Mouse (Mus musculus): ENCODE results near the gene Os9.

Gene Os9

GRCm38 (mm10) chr10:127118470-127118869 is 2.5 kb downstream of the Os9 start:
- no peak for DNase-seq (ENCODE audit: low read depth, low spot score)

- DNase-seq (ENCODE audit: low read depth, low spot score), result peak; percentile 63
Measured at GRCm38 (mm10) chr10:127115068-127115467, 5.9 kb downstream of the Os9 start.

DNA sequence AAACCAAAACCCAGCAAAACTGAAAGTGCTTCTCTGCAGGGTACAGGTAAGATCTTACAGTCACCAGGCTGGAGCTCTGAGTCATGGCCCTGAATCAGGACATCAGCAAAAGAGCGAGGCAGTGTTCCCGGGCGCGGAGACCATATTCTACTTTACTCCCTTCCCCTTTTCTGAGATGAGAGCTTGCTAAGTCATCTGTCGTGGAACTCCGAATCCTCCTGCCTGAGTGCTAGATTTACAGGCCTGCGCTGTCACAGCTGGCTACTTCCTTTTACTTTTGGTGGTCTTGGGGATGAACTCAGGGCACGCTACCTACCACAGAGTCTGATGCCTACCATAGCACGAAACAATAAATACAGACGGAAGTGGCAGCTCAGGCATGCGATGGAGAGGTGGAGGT is 6.5 kb downstream of the Os9 start:
- DNase-seq (ENCODE audit: low read depth, low spot score), result no peak

- DNase-seq (ENCODE audit: low read depth, low spot score), result no peak
Measured at GRCm38 (mm10) chr10:127111001-127111887, 9.7 kb downstream of the Os9 start.

- no peak for DNase-seq (ENCODE audit: low read depth, low spot score)
Measured at GRCm38 (mm10) chr10:127108262-127108583, 12.7 kb downstream of the Os9 start.

GRCm38 (mm10) chr10:127107563-127108261 is 13.2 kb downstream of the Os9 start:
- peak; percentile 73 for DNase-seq (ENCODE audit: low read depth, low spot score)

DNA sequence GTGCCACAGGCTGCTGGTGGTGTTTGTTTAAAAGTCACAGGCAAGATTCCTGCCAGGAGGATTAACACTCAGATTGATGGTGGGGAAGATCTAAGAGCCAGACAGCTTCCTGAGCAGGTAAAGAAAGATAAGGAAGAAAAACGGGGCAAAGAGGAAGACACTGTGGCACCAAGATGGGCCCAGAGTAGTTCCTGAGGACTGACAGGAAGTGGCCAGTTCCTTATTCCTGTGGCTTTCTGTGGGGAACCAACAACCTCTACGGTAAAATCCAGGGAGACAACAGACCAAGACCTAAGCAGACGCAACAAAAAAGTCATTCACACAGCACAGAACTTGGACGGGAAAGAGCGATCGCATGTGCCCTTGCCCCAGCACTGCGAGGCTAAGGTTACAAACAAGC is 17.3 kb downstream of the Os9 start:
- no peak for DNase-seq (ENCODE audit: low read depth, low spot score)

GRCm38 (mm10) chr10:127101151-127101550 is 19.8 kb downstream of the Os9 start:
- DNase-seq (ENCODE audit: low read depth, low spot score), result no peak

GRCm38 (mm10) chr10:127100414-127100813 is 20.5 kb downstream of the Os9 start:
- DNase-seq (ENCODE audit: low read depth, low spot score), result no peak

DNA sequence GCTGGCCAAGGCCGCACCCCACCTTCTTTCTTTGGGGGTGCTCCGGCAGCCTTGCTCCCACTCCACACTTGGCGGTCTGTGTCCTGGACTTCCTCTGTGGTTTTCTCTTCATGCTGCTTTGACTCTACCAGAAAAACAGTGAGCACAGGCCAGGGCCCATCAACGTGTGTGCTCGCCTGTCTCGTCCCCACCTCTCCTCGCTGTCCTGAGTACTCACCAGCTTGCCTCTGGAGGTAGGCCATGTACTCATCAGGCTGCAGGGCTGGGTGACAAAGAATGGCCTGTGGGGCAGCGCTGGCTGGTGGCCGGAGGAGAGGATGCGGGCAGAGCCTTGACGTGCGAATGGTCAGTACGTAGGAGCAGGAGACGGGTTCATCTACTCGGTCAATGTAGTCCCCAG is 21.1 kb downstream of the Os9 start:
- DNase-seq (ENCODE audit: low read depth, low spot score), result no peak

GRCm38 (mm10) chr10:127099191-127099590 is 21.7 kb downstream of the Os9 start:
- no peak for DNase-seq (ENCODE audit: low read depth, low spot score)

GRCm38 (mm10) chr10:127098514-127098913 is 22.4 kb downstream of the Os9 start:
- DNase-seq (ENCODE audit: low read depth, low spot score), result no peak

GRCm38 (mm10) chr10:127094382-127094802 is 26.5 kb downstream of the Os9 start:
- no peak for DNase-seq (ENCODE audit: low read depth, low spot score)

GRCm38 (mm10) chr10:127092742-127093141 is 28.2 kb downstream of the Os9 start:
- DNase-seq (ENCODE audit: low read depth, low spot score), result no peak

DNA sequence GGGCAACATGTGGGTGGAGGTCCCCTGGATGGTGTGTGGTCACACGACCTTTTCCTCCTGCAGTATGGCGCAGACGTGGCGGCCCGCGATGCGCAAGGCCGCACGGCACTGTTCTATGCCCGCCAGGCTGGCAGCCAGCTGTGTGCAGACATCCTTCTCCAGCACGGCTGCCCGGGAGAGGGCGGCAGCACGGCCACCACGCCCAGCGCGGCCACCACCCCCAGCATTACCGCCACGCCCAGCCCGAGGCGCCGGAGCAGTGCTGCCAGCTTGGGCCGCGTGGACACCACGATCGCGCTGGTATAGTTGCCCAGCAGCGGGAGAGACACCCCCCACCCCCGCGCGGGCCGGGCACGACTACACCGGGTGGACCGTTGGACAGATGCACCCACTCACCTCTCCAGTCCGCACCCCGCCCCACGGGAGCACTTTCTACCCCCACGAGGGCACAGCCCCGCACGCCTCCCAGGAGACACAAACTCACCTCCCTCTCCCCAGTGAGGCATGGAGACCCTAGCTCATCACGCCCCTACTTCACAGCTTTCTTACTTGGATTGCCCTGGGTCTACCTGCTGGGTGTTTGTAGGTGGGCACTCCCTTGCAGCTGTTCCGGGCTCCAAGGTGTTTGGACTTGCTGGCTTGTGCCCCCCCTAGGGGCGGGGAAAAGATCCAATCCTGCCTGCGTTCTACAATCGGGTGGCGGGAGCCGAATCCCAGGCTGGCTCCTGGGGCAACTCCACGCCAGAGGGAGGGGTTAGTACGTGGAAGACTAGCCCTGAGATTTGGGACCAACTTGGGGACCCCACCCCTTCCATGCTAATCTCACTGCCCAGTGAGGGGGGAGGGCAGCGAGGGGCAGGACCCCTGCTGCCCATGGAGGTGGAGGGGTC is 29.2 kb downstream of the Os9 start:
- no peak for DNase-seq (ENCODE audit: low read depth, low spot score)

GRCm38 (mm10) chr10:127090560-127091411 is 30.1 kb downstream of the Os9 start:
- no peak for DNase-seq (ENCODE audit: low read depth, low spot score)

DNA sequence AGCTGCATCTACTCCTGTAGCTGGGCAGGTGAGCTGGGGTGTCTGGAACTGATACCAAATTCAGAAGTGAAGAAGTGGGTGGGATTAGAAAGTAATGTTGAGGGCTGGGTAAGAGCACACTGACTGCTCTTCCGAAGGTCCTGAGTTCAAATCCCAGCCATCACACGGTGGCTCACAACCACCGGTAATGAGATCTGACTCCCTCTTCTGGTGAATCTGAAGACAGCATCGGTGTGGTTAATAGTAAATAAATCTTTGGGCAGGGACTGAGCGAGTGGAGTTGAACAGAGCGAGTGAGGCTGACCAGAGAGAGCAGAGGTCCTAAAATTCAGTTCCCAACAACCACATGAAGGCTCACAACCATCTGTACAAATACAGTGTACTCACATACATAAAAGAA is 35.3 kb downstream of the Os9 start:
- DNase-seq (ENCODE audit: low read depth, low spot score), result no peak

- DNase-seq (ENCODE audit: low read depth, low spot score), result no peak
Measured at GRCm38 (mm10) chr10:127085052-127085451, 35.9 kb downstream of the Os9 start.

GRCm38 (mm10) chr10:127083915-127084306 is 37.0 kb downstream of the Os9 start:
- no peak for DNase-seq (ENCODE audit: low read depth, low spot score)

- DNase-seq (ENCODE audit: low read depth, low spot score), result no peak
Measured at GRCm38 (mm10) chr10:127083292-127083914, 37.5 kb downstream of the Os9 start.
